Mouse (Mus musculus) embryo, embryonic 11.5 days (tissue): ENCODE data around the gene Slc35b2.

Experiments
- DNase-seq: peaks from one replicate; pipeline ENCODE4 v3.0.0-alpha.2; 2012; ENCODE audit warnings: low read depth, low spot score

Slc35b2 gene

DNA sequence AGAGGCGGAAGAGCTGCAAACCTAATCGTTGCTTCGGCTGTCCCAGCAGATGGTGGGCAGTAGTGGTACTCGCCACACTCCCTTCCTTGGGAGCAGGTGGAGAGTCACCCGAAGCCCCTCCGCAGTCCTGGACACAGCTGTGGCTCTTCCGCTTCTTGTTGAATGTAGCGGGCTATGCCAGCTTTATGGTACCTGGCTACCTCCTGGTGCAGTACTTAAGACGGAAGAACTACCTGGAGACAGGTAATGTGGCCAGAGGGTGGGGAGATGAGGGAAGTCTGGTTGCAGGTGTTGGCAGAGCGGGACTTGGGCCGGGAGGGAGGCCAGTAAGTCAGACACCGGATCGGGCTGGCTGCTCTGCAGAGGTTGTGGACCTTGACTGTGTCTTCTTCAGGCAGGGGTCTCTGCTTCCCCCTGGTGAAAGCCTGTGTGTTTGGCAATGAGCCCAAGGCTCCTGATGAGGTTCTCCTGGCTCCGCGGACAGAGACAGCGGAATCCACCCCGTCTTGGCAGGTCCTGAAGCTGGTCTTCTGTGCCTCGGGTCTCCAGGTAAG, 934 bp downstream of the Slc35b2 start:
- no peak for DNase-seq

- DNase-seq: no peak
These were observed 1.4 kb downstream of the Slc35b2 start for GRCm38 (mm10) chr17:45565103-45565502.

GRCm38 (mm10) chr17:45566031-45566359, 2.3 kb downstream of the Slc35b2 start:
- no peak for DNase-seq

DNA sequence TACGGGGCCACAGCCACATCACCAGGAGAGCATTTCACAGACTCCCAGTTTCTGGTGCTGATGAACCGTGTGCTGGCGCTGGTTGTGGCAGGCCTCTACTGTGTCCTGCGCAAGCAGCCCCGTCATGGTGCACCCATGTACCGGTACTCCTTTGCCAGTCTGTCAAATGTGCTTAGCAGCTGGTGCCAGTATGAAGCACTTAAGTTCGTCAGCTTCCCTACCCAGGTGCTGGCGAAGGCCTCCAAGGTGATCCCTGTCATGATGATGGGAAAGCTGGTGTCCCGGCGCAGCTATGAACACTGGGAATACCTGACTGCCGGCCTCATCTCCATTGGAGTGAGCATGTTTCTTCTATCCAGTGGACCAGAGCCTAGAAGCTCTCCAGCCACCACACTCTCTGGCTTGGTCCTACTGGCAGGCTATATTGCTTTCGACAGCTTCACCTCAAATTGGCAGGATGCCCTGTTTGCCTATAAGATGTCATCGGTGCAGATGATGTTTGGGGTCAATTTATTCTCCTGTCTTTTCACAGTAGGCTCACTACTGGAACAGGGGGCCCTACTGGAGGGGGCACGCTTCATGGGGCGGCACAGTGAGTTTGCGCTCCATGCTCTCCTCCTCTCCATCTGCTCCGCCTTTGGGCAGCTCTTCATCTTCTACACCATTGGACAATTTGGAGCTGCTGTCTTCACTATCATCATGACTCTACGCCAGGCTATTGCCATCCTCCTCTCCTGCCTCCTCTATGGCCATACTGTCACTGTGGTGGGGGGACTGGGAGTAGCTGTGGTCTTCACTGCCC, 2.9 kb downstream of the Slc35b2 start:
- no peak for DNase-seq

- no peak for DNase-seq
These were observed 3.5 kb downstream of the Slc35b2 start for GRCm38 (mm10) chr17:45567162-45567601.

- no peak for DNase-seq
These were observed 5.3 kb downstream of the Slc35b2 start for GRCm38 (mm10) chr17:45568990-45569389.

DNA sequence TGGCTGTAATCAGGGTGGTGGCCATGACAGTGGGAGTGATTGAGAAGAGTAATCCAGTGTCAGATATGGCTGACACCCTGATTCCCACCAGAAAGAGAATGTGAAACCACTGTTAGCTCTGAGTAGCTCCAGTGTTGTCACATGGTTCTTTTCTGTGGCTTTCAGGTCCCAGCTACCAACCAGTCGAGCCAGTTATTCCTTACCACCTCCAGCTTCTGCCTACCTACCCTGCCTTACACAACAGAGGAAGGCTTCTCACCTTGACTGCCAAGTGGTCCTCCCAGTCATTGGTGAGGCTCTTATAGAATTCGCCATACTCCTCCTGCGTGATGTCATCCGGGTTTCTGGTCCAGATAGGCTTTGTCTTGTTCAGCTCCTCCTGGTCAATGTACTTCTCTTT, 6.3 kb downstream of the Slc35b2 start:
- DNase-seq: no peak

GRCm38 (mm10) chr17:45572103-45573086, 8.7 kb downstream of the Slc35b2 start:
- peak; percentile 72 for DNase-seq

- DNase-seq: peak; percentile 96
These were observed 9.6 kb downstream of the Slc35b2 start, which contains the start of gene Hsp90ab1 for GRCm38 (mm10) chr17:45573087-45573779. Gene Hsp90ab1 (minus strand): TSS chr17:45573271.

DNA sequence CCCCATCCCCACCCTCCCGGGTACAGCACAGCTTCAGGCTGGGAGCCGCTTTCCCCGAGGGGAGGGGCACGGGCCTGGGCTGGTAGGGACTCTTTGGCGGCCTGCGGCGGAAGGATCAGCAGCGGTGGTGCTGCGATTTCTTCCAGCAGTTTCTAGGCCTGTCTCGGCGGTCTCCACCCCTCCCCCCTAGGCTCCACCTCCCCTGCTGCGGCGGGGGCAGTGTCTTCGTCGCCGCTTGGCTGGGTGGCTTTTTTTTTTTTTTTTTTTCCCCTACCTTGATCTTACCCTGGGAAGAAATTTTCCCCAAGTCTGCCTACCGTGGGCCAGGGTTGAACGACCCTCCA, 10.1 kb downstream of the Slc35b2 start:
- DNase-seq: peak; percentile 87

DNA sequence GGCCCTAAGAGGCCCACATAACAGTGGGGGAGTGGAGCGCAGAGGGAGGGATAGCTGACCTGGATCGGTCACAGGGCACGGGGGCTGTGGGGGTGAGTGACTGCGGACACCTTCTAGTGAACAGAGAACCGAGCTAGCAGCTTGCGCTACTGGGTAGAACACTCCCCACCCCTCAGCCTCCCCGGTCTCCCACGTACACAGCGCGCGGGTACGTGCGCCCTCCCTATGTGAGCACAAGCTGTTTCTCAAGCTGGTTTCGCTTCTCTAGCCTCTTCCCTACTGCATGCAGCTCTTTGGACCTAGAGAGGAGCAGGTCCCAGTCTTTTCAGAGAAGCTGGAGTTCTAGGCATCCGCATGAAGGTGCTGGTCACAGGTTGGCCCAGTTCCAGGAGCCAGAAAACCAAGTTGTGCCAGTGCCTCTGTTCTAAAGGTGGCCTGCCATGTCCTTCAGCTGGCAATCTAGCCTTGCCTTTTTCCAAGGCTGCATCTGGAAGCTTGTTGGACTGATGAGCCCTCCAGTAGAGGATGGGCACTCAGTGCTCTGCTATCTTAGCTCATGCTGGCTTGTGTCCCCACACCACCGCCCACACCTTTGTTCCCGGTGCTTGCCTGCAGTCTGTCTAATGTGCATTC, 10.6 kb downstream of the Slc35b2 start:
- DNase-seq: no peak

DNA sequence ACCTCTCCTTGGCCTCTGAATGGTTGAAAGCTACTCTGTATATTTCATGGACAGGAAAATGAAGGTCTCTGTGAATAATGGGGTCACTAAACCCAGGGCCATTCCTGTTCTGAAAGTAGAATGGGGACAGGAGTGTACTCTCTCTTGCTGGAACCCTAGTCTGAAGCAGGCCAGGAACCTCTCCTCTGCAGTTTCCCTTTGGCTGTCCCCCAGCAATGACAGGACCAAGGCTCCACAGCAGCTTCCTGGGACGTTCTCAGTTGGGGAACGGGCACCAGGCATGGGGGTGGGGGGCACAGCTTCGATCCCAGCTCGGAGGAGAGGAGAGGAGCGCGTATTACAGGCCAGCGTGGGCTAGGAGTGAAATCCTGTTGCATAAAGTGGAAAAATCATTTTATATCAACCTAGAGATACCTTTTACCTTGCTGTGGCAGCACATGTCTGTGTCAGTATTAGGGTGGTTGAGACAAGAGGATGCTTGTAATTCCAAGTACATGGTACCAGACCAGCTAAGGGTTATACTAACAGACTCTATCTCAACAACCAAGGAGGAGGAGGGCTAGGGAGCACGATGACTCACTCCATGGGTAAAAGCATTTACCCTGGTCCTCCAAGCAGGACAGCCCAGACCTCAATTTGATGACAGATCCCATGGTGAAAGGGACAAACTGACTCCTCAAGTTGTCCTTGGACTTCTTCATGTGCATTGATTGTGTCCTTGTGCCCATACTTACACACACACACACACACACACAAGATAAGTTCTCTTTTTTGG, 11.6 kb downstream of the Slc35b2 start:
- no peak for DNase-seq

DNA sequence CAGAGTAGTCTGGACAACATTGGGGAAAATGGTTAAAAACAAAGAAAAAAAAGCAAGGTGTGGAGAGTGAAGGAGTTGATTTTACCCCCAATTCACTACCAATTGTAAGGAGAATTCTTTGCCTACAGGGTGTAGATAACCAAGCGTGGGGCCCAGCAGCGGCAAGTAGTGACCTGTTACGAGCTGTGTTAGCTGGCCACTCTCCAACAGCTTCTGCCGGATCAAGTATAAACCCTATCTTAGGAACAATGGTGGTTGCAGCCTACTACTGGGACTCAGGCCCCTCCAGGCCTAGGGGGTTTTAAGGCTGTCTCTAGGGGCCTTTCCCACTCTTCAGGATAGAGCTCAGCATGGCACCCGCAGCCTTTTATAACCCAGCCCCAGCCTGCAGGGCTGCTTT, 14.6 kb downstream of the Slc35b2 start:
- no peak for DNase-seq

DNA sequence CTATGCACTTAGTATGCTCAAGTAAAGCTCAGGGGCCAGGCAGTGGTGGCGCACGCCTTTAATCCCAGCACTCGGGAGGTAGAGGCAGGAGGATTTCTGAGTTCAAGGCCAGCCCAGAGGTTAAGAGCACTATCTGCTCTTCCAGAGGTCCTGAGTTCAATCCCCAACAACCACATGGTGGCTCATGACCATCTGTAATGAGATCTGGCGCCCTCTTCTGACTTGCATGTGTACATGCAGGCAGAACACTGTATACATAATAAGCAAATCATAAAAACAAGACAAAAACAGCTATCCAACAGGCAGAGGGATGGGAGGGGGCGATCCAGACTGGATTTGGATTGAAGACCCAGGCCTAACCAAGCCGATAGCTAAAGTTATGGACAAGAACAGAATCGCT, 15.2 kb downstream of the Slc35b2 start:
- no peak for DNase-seq

DNA sequence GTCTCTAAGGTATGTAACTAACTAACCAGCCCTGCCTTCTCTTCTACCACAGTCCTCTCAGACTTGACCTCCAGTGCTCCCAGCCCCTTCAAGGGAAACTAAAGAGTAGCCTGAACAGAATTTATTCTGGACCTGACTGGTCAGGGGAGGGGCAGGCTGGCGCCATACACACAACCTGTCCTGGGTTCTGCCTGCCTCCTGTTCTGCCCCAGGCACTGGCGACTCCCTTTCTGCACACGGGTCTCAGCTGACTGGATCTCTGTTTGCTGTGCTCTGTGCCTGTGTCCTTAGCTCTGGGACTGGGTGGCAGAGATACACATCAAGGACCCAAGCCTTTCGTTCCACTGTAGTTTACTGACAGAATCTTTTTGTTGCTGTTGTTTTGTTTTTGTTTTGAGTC, 15.9 kb downstream of the Slc35b2 start:
- DNase-seq: no peak

- no peak for DNase-seq
These were observed 17.3 kb downstream of the Slc35b2 start for GRCm38 (mm10) chr17:45580958-45581477.

- DNase-seq: no peak
These were observed 17.9 kb downstream of the Slc35b2 start for GRCm38 (mm10) chr17:45581567-45581983.

DNA sequence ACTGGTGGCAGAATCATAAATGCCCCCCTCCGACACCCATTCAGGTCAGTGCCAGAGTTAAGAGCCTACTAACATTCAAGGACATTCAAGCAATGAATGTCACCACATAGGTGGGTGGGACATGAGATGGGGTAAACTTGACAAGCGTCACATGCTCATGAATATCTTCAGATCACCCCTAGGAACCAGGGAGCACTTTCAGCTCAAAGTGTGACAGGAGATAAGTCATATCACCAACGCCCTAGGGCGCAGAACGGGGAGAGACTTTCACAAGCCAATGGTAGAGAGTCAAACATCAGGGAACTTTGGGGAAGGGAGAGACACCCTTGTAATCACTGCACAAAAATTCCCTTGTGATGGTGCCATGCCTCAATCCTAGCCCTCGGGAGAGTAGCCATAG, 18.5 kb downstream of the Slc35b2 start:
- DNase-seq: no peak

DNA sequence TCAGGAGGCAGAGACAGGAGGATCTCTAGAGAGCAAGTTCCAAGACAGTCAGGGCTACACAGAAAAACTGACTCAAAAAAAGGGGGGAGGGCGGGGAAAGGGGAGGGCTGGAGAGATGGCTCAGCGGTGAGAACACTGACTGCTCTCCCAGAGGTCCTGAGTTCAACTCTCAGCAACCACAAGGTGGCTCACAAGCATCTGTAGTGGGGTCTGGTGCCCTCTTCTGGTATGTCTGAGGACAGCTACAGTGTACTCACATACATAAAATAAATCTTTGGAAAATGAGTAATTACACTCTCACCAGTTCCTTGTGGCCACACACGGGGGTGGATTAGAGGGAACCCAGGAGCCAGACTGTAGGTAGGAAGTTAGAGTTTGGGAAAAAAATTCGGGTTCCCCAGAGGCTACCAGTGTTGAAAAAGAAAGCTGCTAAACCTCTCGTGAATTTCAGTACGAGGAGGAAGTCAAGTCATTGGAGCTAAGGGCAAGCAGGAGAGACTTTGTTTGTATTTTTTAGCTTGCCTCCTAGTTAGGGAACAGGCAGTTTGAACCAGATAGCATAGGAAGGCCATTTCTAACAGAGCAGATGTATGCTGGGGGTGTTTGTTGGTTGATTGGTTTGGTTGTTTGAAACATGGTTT, 19.2 kb downstream of the Slc35b2 start:
- DNase-seq: no peak
